Mouse (Mus musculus): Measurements from ENCODE around the gene Snrpd3.

DNA sequence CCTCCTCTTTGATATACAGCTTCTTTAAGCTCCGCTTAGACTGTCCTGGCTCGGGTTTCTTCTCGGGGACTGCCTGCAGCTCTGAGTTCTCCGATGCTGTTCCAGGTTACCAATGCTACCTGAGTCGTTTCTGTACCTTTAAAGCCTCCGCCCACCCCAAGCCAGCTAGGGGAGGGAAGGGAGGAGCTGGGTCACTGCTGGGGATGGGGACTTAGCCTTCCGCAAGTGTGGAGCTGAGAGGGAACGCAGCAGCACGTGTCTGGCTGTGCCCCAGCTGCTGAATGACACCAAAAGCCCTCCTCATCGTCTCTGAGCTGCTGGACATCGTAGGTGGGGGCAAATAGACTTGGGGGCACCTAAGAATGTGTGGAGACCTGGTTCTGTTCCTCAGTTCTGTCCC, 51.1 kb downstream of the Snrpd3 start:
- no peak for TF ChIP-seq POLR2A (IDR thresholded peaks at IDR 0.05; ENCODE audit: low read depth, low read length)
- no peak for TF ChIP-seq CTCF (IDR thresholded peaks at IDR 0.05; ENCODE audit: extremely low read depth, insufficient read length, insufficient replicate concordance, low read depth, low read length)
